Mouse (Mus musculus) cortical plate, adult 2 months (tissue): ENCODE results near the gene Crygb.

Experiments used
- CTCF ChIP-seq: fragments of 200-500 bp; IDR thresholded peaks from 2 replicates; pipeline ENCODE4 v1.5.1; 2011; ENCODE audit warnings: mild to moderate bottlenecking, control low read depth, low read length; ENCODE audit not compliant: insufficient read depth; ENCODE audit errors: extremely low read depth
- POLR2A ChIP-seq: fragments of 200-500 bp; IDR thresholded peaks from 2 replicates; pipeline ENCODE4 v1.6.1; 2011; ENCODE audit warnings: mild to moderate bottlenecking, low read length, control low read depth; ENCODE audit not compliant: insufficient read depth; ENCODE audit errors: extremely low read depth

- TF ChIP-seq CTCF (no peak), POLR2A (no peak)
Measured at GRCm38 (mm10) chr1:65067842-65068241, 14.2 kb downstream of the Crygb start.
